Mouse (Mus musculus): ENCODE measurements around the gene Polh. TPM values are rescaled to one million over a fixed set of nuclear protein-coding genes. Genes with fewer than 3 reads are reported as not detected.

Gene Polh
- total RNA-seq, 1 experiment = 11.8 TPM

GRCm38 (mm10) chr17:46168768-46169167 is 33.7 kb downstream of the Polh start:
- peaks cover 30% of the 10 kb centered on the region for H3K36me3 ChIP-seq (ENCODE audit: control insufficient read depth, insufficient read depth, low read length, poor library complexity, severe bottlenecking)
- H3K9me3 ChIP-seq (ENCODE audit: control insufficient read depth, insufficient read depth, low read depth, low read length) = no peaks in the 10 kb centered on the region
- H3K9ac ChIP-seq (ENCODE audit: insufficient read depth, low read depth, low read length, poor library complexity, severe bottlenecking) = no peak overlapping the region
- DNase-seq (ENCODE audit: low read depth, low spot score) = no peak
- no peak overlapping the region for H3K27ac ChIP-seq (ENCODE audit: insufficient read depth, low read depth, low read length, poor library complexity, severe bottlenecking)
- H3K4me3 ChIP-seq (ENCODE audit: insufficient read depth in 1 of 2, low read depth in 1 of 2, low read length in 2 of 2, poor library complexity in 1 of 2, severe bottlenecking in 1 of 2) = no peak overlapping the region
- 0 out of 4 replicates have a peak, but pooled peaks cover 0 to 1% of the 10 kb centered on the region in 2 experiments for H3K4me1 ChIP-seq (ENCODE audit: control insufficient read depth in 2 of 2, insufficient read depth in 2 of 2, low read length in 2 of 2, poor library complexity in 1 of 2)
- in situ Hi-C loops (cut with MboI; ENCODE audit: low sequenced_read_pairs in 2 of 2, unreplicated experiment in 2 of 2) = no loop called here
- TF ChIP-seq MAFK (IDR thresholded peaks at IDR 0.05; ENCODE audit: insufficient read depth, low read depth, low read length) (no peak), ZC3H11A (IDR thresholded peaks at IDR 0.05; ENCODE audit: borderline replicate concordance, low read depth, low read length) (no peak), ZNF384 (IDR thresholded peaks at IDR 0.05; ENCODE audit: low read depth, low read length) (no peak), HCFC1 (IDR thresholded peaks at IDR 0.05; ENCODE audit: borderline replicate concordance, insufficient read depth, low read length) (no peak), CHD2 (IDR thresholded peaks at IDR 0.05; ENCODE audit: low read depth, low read length) (no peak)

DNA sequence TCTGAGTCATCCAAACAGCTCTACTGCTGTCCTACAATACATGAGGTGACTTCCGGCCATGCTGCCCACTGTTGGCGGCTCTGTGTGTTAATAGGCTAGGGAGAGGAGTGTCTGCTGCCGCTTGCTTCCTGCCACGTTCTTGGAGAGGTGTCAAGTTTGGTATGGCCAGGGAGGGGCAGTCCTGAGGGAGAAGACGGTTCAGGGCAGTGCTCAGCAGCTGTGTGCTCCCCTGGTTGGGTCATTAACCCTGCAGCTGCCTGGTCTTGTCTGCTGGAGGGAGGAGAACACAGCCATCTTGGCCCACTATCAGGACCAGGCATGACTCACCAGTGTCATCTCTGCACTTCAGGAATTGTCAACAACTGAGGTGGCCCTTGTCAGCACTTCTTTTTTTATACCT is 34.1 kb downstream of the Polh start:
- no peaks in the 10 kb centered on the region for H3K9me3 ChIP-seq (ENCODE audit: control insufficient read depth, insufficient read depth, low read depth, low read length)
- no peak overlapping the region for H3K9ac ChIP-seq (ENCODE audit: insufficient read depth, low read depth, low read length, poor library complexity, severe bottlenecking)
- in situ Hi-C loops (cut with MboI; ENCODE audit: low sequenced_read_pairs in 2 of 2, unreplicated experiment in 2 of 2) = no loop called here
- H3K27ac ChIP-seq (ENCODE audit: insufficient read depth, low read depth, low read length, poor library complexity, severe bottlenecking) = no peak overlapping the region
- 0 out of 4 replicates have a peak, but pooled peaks cover 0 to 1% of the 10 kb centered on the region in 2 experiments for H3K4me1 ChIP-seq (ENCODE audit: control insufficient read depth in 2 of 2, insufficient read depth in 2 of 2, low read length in 2 of 2, poor library complexity in 1 of 2)
- H3K4me3 ChIP-seq (ENCODE audit: insufficient read depth in 1 of 2, low read depth in 1 of 2, low read length in 2 of 2, poor library complexity in 1 of 2, severe bottlenecking in 1 of 2) = no peak overlapping the region
- no peak for DNase-seq (ENCODE audit: low read depth, low spot score)
- TF ChIP-seq ZNF384 (IDR thresholded peaks at IDR 0.05; ENCODE audit: low read depth, low read length) = no peak
- no peak for TF ChIP-seq ZC3H11A (IDR thresholded peaks at IDR 0.05; ENCODE audit: borderline replicate concordance, low read depth, low read length)
- no peak for TF ChIP-seq CHD2 (IDR thresholded peaks at IDR 0.05; ENCODE audit: low read depth, low read length)
- TF ChIP-seq HCFC1 (IDR thresholded peaks at IDR 0.05; ENCODE audit: borderline replicate concordance, insufficient read depth, low read length) = no peak
- TF ChIP-seq MAFK (IDR thresholded peaks at IDR 0.05; ENCODE audit: insufficient read depth, low read depth, low read length) = no peak
- peaks cover 30% of the 10 kb centered on the region for H3K36me3 ChIP-seq (ENCODE audit: control insufficient read depth, insufficient read depth, low read length, poor library complexity, severe bottlenecking)

- Histone ChIP-seq H3K4me1 (ENCODE audit: control insufficient read depth in 2 of 2, insufficient read depth in 2 of 2, low read length in 2 of 2, poor library complexity in 1 of 2) (0 out of 4 replicates have a peak, but pooled peaks cover 0 to 1% of the 10 kb centered on the region in 2 experiments), H3K36me3 (ENCODE audit: control insufficient read depth, insufficient read depth, low read length, poor library complexity, severe bottlenecking) (peaks cover 24% of the 10 kb centered on the region), H3K27ac (ENCODE audit: insufficient read depth, low read depth, low read length, poor library complexity, severe bottlenecking) (no peak overlapping the region), H3K9ac (ENCODE audit: insufficient read depth, low read depth, low read length, poor library complexity, severe bottlenecking) (no peak overlapping the region), H3K9me3 (ENCODE audit: control insufficient read depth, insufficient read depth, low read depth, low read length) (no peaks in the 10 kb centered on the region), H3K4me3 (ENCODE audit: insufficient read depth in 1 of 2, low read depth in 1 of 2, low read length in 2 of 2, poor library complexity in 1 of 2, severe bottlenecking in 1 of 2) (no peak overlapping the region)
- DNase-seq (ENCODE audit: low read depth, low spot score) = no peak
- in situ Hi-C loops (cut with MboI; ENCODE audit: low sequenced_read_pairs in 2 of 2, unreplicated experiment in 2 of 2) = no loop called here
- no peak for TF ChIP-seq ZNF384 (IDR thresholded peaks at IDR 0.05; ENCODE audit: low read depth, low read length)
- TF ChIP-seq ZC3H11A (IDR thresholded peaks at IDR 0.05; ENCODE audit: borderline replicate concordance, low read depth, low read length) = no peak
- no peak for TF ChIP-seq MAFK (IDR thresholded peaks at IDR 0.05; ENCODE audit: insufficient read depth, low read depth, low read length)
- TF ChIP-seq CHD2 (IDR thresholded peaks at IDR 0.05; ENCODE audit: low read depth, low read length) = no peak
- TF ChIP-seq HCFC1 (IDR thresholded peaks at IDR 0.05; ENCODE audit: borderline replicate concordance, insufficient read depth, low read length) = no peak
Measured at GRCm38 (mm10) chr17:46167014-46167413, 35.4 kb downstream of the Polh start.

GRCm38 (mm10) chr17:46166270-46166669 is 36.2 kb downstream of the Polh start:
- TF ChIP-seq HCFC1 (IDR thresholded peaks at IDR 0.05; ENCODE audit: borderline replicate concordance, insufficient read depth, low read length) = no peak
- no peak for TF ChIP-seq MAFK (IDR thresholded peaks at IDR 0.05; ENCODE audit: insufficient read depth, low read depth, low read length)
- TF ChIP-seq ZNF384 (IDR thresholded peaks at IDR 0.05; ENCODE audit: low read depth, low read length) = no peak
- TF ChIP-seq ZC3H11A (IDR thresholded peaks at IDR 0.05; ENCODE audit: borderline replicate concordance, low read depth, low read length) = no peak
- TF ChIP-seq CHD2 (IDR thresholded peaks at IDR 0.05; ENCODE audit: low read depth, low read length) = no peak
- in situ Hi-C loops (cut with MboI; ENCODE audit: low sequenced_read_pairs in 2 of 2, unreplicated experiment in 2 of 2) = no loop called here
- Histone ChIP-seq H3K36me3 (ENCODE audit: control insufficient read depth, insufficient read depth, low read length, poor library complexity, severe bottlenecking) (peaks cover 23% of the 10 kb centered on the region; the same call in 1 of the 2 replicates), H3K4me3 (ENCODE audit: insufficient read depth in 1 of 2, low read depth in 1 of 2, low read length in 2 of 2, poor library complexity in 1 of 2, severe bottlenecking in 1 of 2) (no peak overlapping the region), H3K27ac (ENCODE audit: insufficient read depth, low read depth, low read length, poor library complexity, severe bottlenecking) (no peak overlapping the region), H3K9ac (ENCODE audit: insufficient read depth, low read depth, low read length, poor library complexity, severe bottlenecking) (no peak overlapping the region), H3K4me1 (ENCODE audit: control insufficient read depth in 2 of 2, insufficient read depth in 2 of 2, low read length in 2 of 2, poor library complexity in 1 of 2) (0 out of 4 replicates have a peak, but pooled peaks cover 0 to 1% of the 10 kb centered on the region in 2 experiments), H3K9me3 (ENCODE audit: control insufficient read depth, insufficient read depth, low read depth, low read length) (no peaks in the 10 kb centered on the region)
- no peak for DNase-seq (ENCODE audit: low read depth, low spot score)
